Mouse (Mus musculus) urinary bladder, postnatal 25 days (tissue): ENCODE data around the gene Plcz1.

Source experiments
- DNase-seq: peaks from one replicate; pipeline ENCODE4 v3.0.0; 2022; ENCODE audit warnings: low spot score

Gene Plcz1

GRCm38 (mm10) chr6:139947106-139947879 is 94.0 kb downstream of the Plcz1 start:
- DNase-seq: no peak
